Mouse (Mus musculus): Measurements from ENCODE around the gene Ncaph. TPM values are rescaled to one million over a fixed set of nuclear protein-coding genes. Genes with fewer than 3 reads are reported as not detected.

Ncaph gene
- polyA plus RNA-seq (2012; rRNA removed), result 16.4 and 18.2 TPM in 2 replicates

DNA sequence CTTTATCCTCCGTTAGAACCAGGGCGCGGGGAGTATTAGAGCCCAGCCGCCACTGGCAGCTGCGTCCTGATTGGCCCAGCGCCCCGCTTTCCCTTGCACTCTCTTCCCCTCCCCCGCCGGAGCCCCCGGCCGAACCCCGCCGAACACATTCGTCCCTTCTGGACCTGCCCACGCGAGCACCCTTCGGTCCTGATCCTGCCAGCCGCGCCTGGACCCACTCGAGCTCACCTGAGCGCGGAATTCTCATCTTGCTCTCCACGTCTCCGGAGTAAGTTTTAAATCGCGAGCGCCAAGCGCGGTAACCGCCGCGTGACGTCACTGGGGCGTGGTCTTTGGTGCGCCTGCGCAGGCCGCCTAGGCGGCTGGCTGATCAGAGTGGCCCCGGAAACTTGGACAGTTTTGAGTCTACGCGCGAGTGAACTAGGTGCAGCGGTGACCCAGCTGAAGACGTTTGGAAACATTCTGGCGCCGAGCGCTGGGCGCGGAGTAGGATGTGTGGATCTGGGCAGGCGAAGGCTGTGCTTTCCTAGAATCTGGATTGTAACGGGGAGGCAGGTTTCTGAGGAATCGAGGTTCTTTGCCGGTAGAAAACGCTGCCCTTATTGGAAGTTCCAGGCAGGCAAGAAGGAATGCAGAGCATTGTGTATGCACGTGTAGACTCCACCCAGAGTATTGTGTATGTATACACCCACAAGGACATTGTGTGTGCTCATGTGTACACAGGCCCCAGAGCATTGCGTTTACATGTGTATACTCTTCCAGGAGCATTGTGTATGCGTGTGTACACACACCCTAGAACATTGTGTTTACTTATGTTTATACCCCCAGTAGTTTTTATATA lies at the start of gene Ncaph:
Gene Ncaph, minus strand, starts transcription at position 334 of the 841 bp plus-strand sequence.

DNA sequence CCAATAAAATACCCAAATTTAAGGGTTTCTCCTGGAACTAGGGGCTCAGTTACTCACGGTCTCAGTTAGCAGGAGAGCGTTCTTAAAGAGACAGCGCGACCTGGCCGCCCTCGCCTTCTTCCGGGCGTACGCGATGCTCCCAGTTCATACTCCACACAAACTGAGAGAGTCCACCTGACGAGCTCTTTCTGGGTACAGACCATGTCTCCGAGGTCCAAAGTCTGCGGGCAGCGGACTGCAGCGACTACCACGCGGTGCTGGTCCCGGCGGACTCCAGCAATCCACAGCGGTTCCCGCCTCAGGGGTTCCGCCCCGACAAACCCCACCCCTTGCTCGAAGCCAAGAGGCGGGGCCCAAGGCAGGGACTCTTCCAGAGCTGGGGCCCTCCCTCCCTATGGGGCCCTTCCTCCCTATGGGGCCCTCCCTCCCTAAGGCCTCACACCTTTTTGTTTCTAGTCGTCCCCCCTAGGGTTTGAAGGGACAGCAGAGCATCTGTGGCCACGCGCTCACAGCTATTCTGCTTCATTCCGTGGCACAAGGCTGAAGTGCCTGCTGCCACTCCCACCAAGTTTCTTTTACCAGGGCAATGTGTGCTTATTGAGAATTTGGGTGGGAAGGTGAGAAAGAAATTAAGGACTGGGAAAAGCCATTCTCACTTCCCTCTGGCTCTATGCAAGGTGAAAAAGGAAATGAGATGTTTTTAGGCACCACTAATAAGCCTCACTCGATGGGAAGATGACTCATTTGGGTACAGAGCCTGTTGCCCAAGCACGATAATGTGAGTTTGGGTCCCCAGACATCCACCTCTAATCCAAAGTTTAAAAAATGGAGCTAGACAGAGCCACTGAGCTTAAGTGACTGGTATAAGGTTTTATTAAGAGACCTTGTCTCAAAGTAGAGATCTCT lies 9.7 kb upstream of the Ncaph start, which contains the start of gene Itpripl1:
Gene Itpripl1, minus strand, starts transcription at position 285 of the 906 bp plus-strand sequence.

DNA sequence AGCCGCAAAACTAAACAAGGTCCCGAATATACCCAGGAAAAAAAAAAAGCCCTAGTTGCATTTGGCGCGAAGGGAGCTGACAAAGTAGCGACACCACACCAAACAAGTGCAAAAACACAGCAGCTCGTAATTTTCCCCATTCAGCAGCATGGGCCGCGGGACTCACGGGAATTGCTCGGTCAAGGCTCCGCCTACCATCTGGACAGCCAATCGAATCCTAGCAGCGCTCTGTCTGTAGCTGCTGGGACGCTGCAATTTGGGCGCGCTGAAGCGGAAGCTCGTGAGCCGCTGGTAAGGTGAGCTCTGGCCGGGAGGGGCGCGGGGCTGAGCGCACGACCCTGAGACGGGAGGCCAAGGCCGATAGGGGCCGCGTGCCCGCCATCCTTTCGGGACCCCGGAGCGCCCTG lies 63.3 kb downstream of the Ncaph start, which contains the start of gene Blvra:
Gene Blvra, plus strand, starts transcription at position 231 of the 407 bp plus-strand sequence.

Other genes starting within 250 kb of the Ncaph start
- 31.4 and 32.9 TPM in 2 replicates for gene Sppl2a, start 200.7 kb downstream of the Ncaph start, polyA plus RNA-seq (2012; rRNA removed)
- 2.5 and 2.7 TPM in 2 replicates for gene Ap4e1, start 125.2 kb downstream of the Ncaph start, polyA plus RNA-seq (2012; rRNA removed)
- gene Blvra, start 63.3 kb downstream of the Ncaph start, polyA plus RNA-seq (2012; rRNA removed), result 20.5 and 22.3 TPM in 2 replicates
- gene Itpripl1, start 9.5 kb upstream of the Ncaph start, polyA plus RNA-seq (2012; rRNA removed), result 5.6 and 5.8 TPM in 2 replicates
- 0.61 and 0.70 TPM in 2 replicates for gene 1810024B03Rik, start 74.3 kb upstream of the Ncaph start, polyA plus RNA-seq (2012; rRNA removed)
- 20.5 and 21.5 TPM in 2 replicates for gene Snrnp200, start 74.4 kb upstream of the Ncaph start, polyA plus RNA-seq (2012; rRNA removed)
- gene Ciao1, start 113.9 kb upstream of the Ncaph start, polyA plus RNA-seq (2012; rRNA removed), result 32.3 and 35.5 TPM in 2 replicates
- 9.6 and 9.9 TPM in 2 replicates for gene Tmem127, start 114.0 kb upstream of the Ncaph start, polyA plus RNA-seq (2012; rRNA removed)
- gene Stard7, start 136.3 kb upstream of the Ncaph start, polyA plus RNA-seq (2012; rRNA removed), result 31.9 and 35.9 TPM in 2 replicates
- 3.8 and 4.8 TPM in 2 replicates for gene Dusp2, start 202.2 kb upstream of the Ncaph start, polyA plus RNA-seq (2012; rRNA removed)
- gene Astl, start 204.7 kb upstream of the Ncaph start, polyA plus RNA-seq (2012; rRNA removed), result not detected in 2 replicates
- 3.1 and 3.7 TPM in 2 replicates for gene Adra2b, start 229.3 kb upstream of the Ncaph start, polyA plus RNA-seq (2012; rRNA removed)

Data from liver, embryonic 18 days (tissue).